In genomic region chr11:3153666-3154397, GRCm38 (mm10) we compare ENCODE assay signal across 7 mouse cellular contexts. TPM values are rescaled to one million over a fixed set of nuclear protein-coding genes. Genes with fewer than 3 reads are reported as not detected.
DNase-seq lines count a peak whose midpoint lies in the region; ATAC-seq lines count a peak whose summit lies in the region.
"Not testable (repeated sequence)": the region's sequence is repeated elsewhere in the genome, so short reads cannot be mapped to it uniquely, and the experiment has no call there.

No protein-coding gene starts in this region.

- H3K36me3 ChIP-seq in forebrain, embryonic 10.5 days (replicated peaks), result peaks cover 19% of the 10 kb centered on the region
- H3K36me3 ChIP-seq in heart, embryonic 12.5 days, result peaks cover 16% of the 10 kb centered on the region
- not testable (repeated sequence) for H3K36me3 ChIP-seq in kidney, embryonic 14.5 days (ENCODE audit: control insufficient read depth, insufficient read depth, low read length)
- H3K36me3 ChIP-seq in limb, embryonic 12.5 days, result peaks cover 13% of the 10 kb centered on the region
- H3K36me3 ChIP-seq in midbrain, embryonic 12.5 days, result peaks cover 12% of the 10 kb centered on the region

- peak; percentile 54 for DNase-seq in adrenal gland, postnatal 14 days
- DNase-seq in forebrain, embryonic 10.5 days (ENCODE audit: extremely low spot score, low spot score), result peak; percentile 30
- DNase-seq in spleen, postnatal 10 days (ENCODE audit: low spot score in 2 of 2), result peak; percentile 67 to 77

- WGBS in forebrain, embryonic 10.5 days, result 80% methylated on average over 1 of the region's 1 CpGs
- WGBS in heart, embryonic 12.5 days, result 65% methylated on average over 1 of the region's 1 CpGs
- 84% methylated on average over 1 of the region's 1 CpGs for WGBS in kidney, embryonic 14.5 days
- WGBS in limb, embryonic 12.5 days, result 72% methylated on average over 1 of the region's 1 CpGs
- WGBS in midbrain, embryonic 12.5 days, result 77% methylated on average over 1 of the region's 1 CpGs

- not testable (repeated sequence) for H3K4me2 ChIP-seq in heart, embryonic 12.5 days; kidney, embryonic 14.5 days (replicated peaks; ENCODE audit: low read depth, low read length); limb, embryonic 12.5 days; midbrain, embryonic 12.5 days (replicated peaks)

- peak; percentile 65 for ATAC-seq in heart, embryonic 12.5 days (ENCODE audit: insufficient number of reproducible peaks, low FRiP score)
- peak; percentile 53 for ATAC-seq in kidney, embryonic 14.5 days (ENCODE audit: low FRiP score, low TSS enrichment)
- ATAC-seq in limb, embryonic 12.5 days (ENCODE audit: insufficient number of reproducible peaks, insufficient read depth, low FRiP score, low TSS enrichment, low read depth), result peak; percentile 44; the same call in 1 of the 2 replicates
- peak; percentile 35 for ATAC-seq in midbrain, embryonic 12.5 days (ENCODE audit: low FRiP score, low read depth)

- H3K27ac ChIP-seq in forebrain, embryonic 10.5 days; heart, embryonic 12.5 days (ENCODE audit: poor library complexity, severe bottlenecking); kidney, embryonic 14.5 days (ENCODE audit: low read depth, low read length); limb, embryonic 12.5 days; midbrain, embryonic 12.5 days (replicated peaks): not testable (repeated sequence)

- H3K27me3 ChIP-seq in forebrain, embryonic 10.5 days (ENCODE audit: poor library complexity, severe bottlenecking); heart, embryonic 12.5 days (replicated peaks); kidney, embryonic 14.5 days (ENCODE audit: control insufficient read depth, insufficient read depth, low read length); limb, embryonic 12.5 days; midbrain, embryonic 12.5 days: not testable (repeated sequence)

- H3K4me1 ChIP-seq in forebrain, embryonic 10.5 days; heart, embryonic 12.5 days (replicated peaks); kidney, embryonic 14.5 days (ENCODE audit: control insufficient read depth, insufficient read depth, low read length); limb, embryonic 12.5 days (replicated peaks); midbrain, embryonic 12.5 days: not testable (repeated sequence)

- not testable (repeated sequence) for H3K4me3 ChIP-seq in forebrain, embryonic 10.5 days; heart, embryonic 12.5 days; kidney, embryonic 14.5 days (ENCODE audit: low read length); limb, embryonic 12.5 days (replicated peaks); midbrain, embryonic 12.5 days

- peaks cover 28% of the 10 kb centered on the region for H3K9me3 ChIP-seq in forebrain, embryonic 10.5 days
- peaks cover 22% of the 10 kb centered on the region for H3K9me3 ChIP-seq in heart, embryonic 12.5 days (replicated peaks)
- H3K9me3 ChIP-seq in kidney, embryonic 14.5 days (ENCODE audit: control insufficient read depth, low read length), result peaks cover 13% of the 10 kb centered on the region
- peaks cover 19% of the 10 kb centered on the region for H3K9me3 ChIP-seq in limb, embryonic 12.5 days
- peaks cover 18% of the 10 kb centered on the region for H3K9me3 ChIP-seq in midbrain, embryonic 12.5 days

- not testable (repeated sequence) for H3K9ac ChIP-seq in heart, embryonic 12.5 days; kidney, embryonic 14.5 days (ENCODE audit: low read depth, low read length); limb, embryonic 12.5 days (replicated peaks); midbrain, embryonic 12.5 days (replicated peaks)

RNA-seq across cellular contexts. Expression of gene Sfi1, which starts 39.4 kb away (rescaled TPM):
- total RNA-seq in adrenal gland, postnatal 14 days (2021), result 39.4 and 60.7 TPM in 2 replicates
- polyA plus RNA-seq in forebrain, embryonic 10.5 days (2016; fragmentation: Nextera tagmentation; extraction: Ambion mirVana), result 13.4 and 13.7 TPM in 2 replicates
- polyA plus RNA-seq in heart, embryonic 12.5 days (2016; fragmentation: Nextera tagmentation; extraction: Ambion mirVana), result 12.8 and 13.8 TPM in 2 replicates
- 10.5 and 12.7 TPM in 2 replicates for polyA plus RNA-seq in kidney, embryonic 14.5 days (2014; fragmentation: Nextera tagmentation; extraction: Ambion mirVana)
- polyA plus RNA-seq in limb, embryonic 12.5 days (2016; fragmentation: Nextera tagmentation; extraction: Ambion mirVana), result 14.2 and 18.9 TPM in 2 replicates
- polyA plus RNA-seq in midbrain, embryonic 12.5 days (2016; fragmentation: Nextera tagmentation; extraction: Ambion mirVana), result 16.3 and 19.9 TPM in 2 replicates

RNA-seq across cellular contexts. Expression of gene Eif4enif1, which starts 48.4 kb away (rescaled TPM):
- total RNA-seq in adrenal gland, postnatal 14 days (2021), result 57.0 and 61.1 TPM in 2 replicates
- 59.0 and 60.4 TPM in 2 replicates for polyA plus RNA-seq in forebrain, embryonic 10.5 days (2016; fragmentation: Nextera tagmentation; extraction: Ambion mirVana)
- 37.4 and 39.9 TPM in 2 replicates for polyA plus RNA-seq in heart, embryonic 12.5 days (2016; fragmentation: Nextera tagmentation; extraction: Ambion mirVana)
- 46.8 and 65.8 TPM in 2 replicates for polyA plus RNA-seq in kidney, embryonic 14.5 days (2014; fragmentation: Nextera tagmentation; extraction: Ambion mirVana)
- polyA plus RNA-seq in limb, embryonic 12.5 days (2016; fragmentation: Nextera tagmentation; extraction: Ambion mirVana), result 66.8 and 80.7 TPM in 2 replicates
- 59.6 and 60.9 TPM in 2 replicates for polyA plus RNA-seq in midbrain, embryonic 12.5 days (2016; fragmentation: Nextera tagmentation; extraction: Ambion mirVana)
